Mouse (Mus musculus): Measurements from ENCODE around the gene Xk.
"Not testable (repeated sequence)": the region's sequence is repeated elsewhere in the genome, so short reads cannot be mapped to it uniquely, and the experiment has no call there.

Xk gene

GRCm38 (mm10) chrX:9303455-9303854, 30.9 kb downstream of the Xk start:
- no peak for DNase-seq (ENCODE audit: extremely low read depth, insufficient read length, low spot score)

GRCm38 (mm10) chrX:9316457-9316856, 43.9 kb downstream of the Xk start:
- DNase-seq (ENCODE audit: extremely low read depth, insufficient read length, low spot score) = not testable (repeated sequence)

- DNase-seq (ENCODE audit: extremely low read depth, insufficient read length, low spot score) = not testable (repeated sequence)
Measured at GRCm38 (mm10) chrX:9327954-9328353, 55.4 kb downstream of the Xk start.

GRCm38 (mm10) chrX:9332366-9332962, 59.9 kb downstream of the Xk start:
- DNase-seq (ENCODE audit: extremely low read depth, insufficient read length, low spot score) = peak; percentile 62

- DNase-seq (ENCODE audit: extremely low read depth, insufficient read length, low spot score) = not testable (repeated sequence)
Measured at GRCm38 (mm10) chrX:9333035-9333434, 60.5 kb downstream of the Xk start.

- DNase-seq (ENCODE audit: extremely low read depth, insufficient read length, low spot score) = not testable (repeated sequence)
Measured at GRCm38 (mm10) chrX:9334996-9335395, 62.4 kb downstream of the Xk start.

GRCm38 (mm10) chrX:9350327-9350726, 77.8 kb downstream of the Xk start, which contains the start of gene H2al1k:
Gene H2al1k (plus strand): TSS chrX:9350627.
- DNase-seq (ENCODE audit: extremely low read depth, insufficient read length, low spot score) = not testable (repeated sequence)

All from 3134 (cell line).